Mouse (Mus musculus) forebrain, embryonic 11.5 days (tissue): ENCODE data around the gene Tulp4. TPM values are rescaled to one million over a fixed set of nuclear protein-coding genes. Genes with fewer than 3 reads are reported as not detected.
"Not testable (repeated sequence)": the region's sequence is repeated elsewhere in the genome, so short reads cannot be mapped to it uniquely, and the experiment has no call there.

ENCODE experiments used
- ATAC-seq: fragments of 200-750 bp; cut with Nextera tagmentation; replicated peaks from 2 replicates; pipeline ENCODE4 v1.8.0; 2017; ENCODE audit warnings: moderate TSS enrichment; ENCODE audit not compliant: low FRiP score
- DNase-seq: peaks from one replicate; pipeline ENCODE4 v3.0.0-alpha.2; 2017; ENCODE audit warnings: low spot score
- H3K27ac ChIP-seq: fragments of 300-500 bp; sonication (generic); 2 replicates; pipeline ENCODE4 v1.5.1; 2014; ENCODE audit warnings: low read depth, low read length
- H3K27me3 ChIP-seq: fragments of 300-500 bp; sonication (generic); 2 replicates; pipeline ENCODE4 v1.6.1; 2014; ENCODE audit warnings: mild to moderate bottlenecking, low read length, mixed read lengths; ENCODE audit not compliant: control insufficient read depth, insufficient read depth
- H3K36me3 ChIP-seq: fragments of 300-500 bp; sonication (generic); 2 replicates; pipeline ENCODE4 v1.6.1; 2014; ENCODE audit warnings: mild to moderate bottlenecking, low read length, moderate library complexity, mixed read lengths; ENCODE audit not compliant: control insufficient read depth, insufficient read depth
- H3K4me1 ChIP-seq: fragments of 300-500 bp; sonication (generic); replicated peaks from 2 replicates; pipeline ENCODE4 v1.6.1; 2014; ENCODE audit warnings: low read length, mixed read lengths; ENCODE audit not compliant: control insufficient read depth, insufficient read depth
- H3K4me2 ChIP-seq: fragments of 300-500 bp; sonication (generic); 2 replicates; pipeline ENCODE4 v1.6.1; 2014; ENCODE audit warnings: low read depth, mild to moderate bottlenecking, low read length, moderate library complexity, mixed read lengths; ENCODE audit not compliant: severe bottlenecking
- H3K4me3 ChIP-seq: fragments of 300-500 bp; sonication (generic); 2 replicates; pipeline ENCODE4 v1.5.1; 2014; ENCODE audit warnings: low read depth, low read length
- H3K9ac ChIP-seq: fragments of 300-500 bp; sonication (generic); 2 replicates; pipeline ENCODE4 v1.6.1; 2014; ENCODE audit warnings: low read length
- H3K9me3 ChIP-seq: fragments of 300-500 bp; sonication (generic); 2 replicates; pipeline ENCODE4 v1.6.1; 2016; ENCODE audit warnings: low read length, mixed read lengths; ENCODE audit not compliant: control insufficient read depth
- WGBS: fragments of 180-500 bp; shearing (Covaris S2); extraction: QIAGEN DNeasy Blood & Tissue Kit; methylation state at CpG from one replicate; pipeline ENCODE4 v1.1.7; 2014; 5-methylcytosine and 5-hydroxymethylcytosine counted together
- polyA plus RNA-seq: library from polyadenylated mRNA; unstranded; fragments of >200 nt; fragmentation: Nextera tagmentation; extraction: Ambion mirVana; gene quantifications from 2 replicates; pipeline ENCODE4 v1.2.1, GENCODE M21; 2014

Gene Tulp4
- polyA plus RNA-seq, 1 experiment from 2014 or later: 110 TPM

GRCm38 (mm10) chr17:6202389-6203110 is 96.3 kb downstream of the Tulp4 start:
- Histone ChIP-seq H3K4me3 (no peak overlapping the region), H3K4me1 (no peaks in the 10 kb centered on the region), H3K27ac (no peak overlapping the region), H3K9me3 (no peaks in the 10 kb centered on the region), H3K9ac (no peak overlapping the region), H3K27me3 (no peaks in the 10 kb centered on the region), H3K4me2 (no peak overlapping the region), H3K36me3 (peaks cover 2% of the 10 kb centered on the region; the same call in 1 of the 2 replicates)
- DNase-seq (no peak), ATAC-seq (no peak)
- 83% methylated on average over 14 of the region's 14 CpGs for WGBS

- peaks cover 2% of the 10 kb centered on the region; the same call in 1 of the 2 replicates for H3K36me3 ChIP-seq
Observed at GRCm38 (mm10) chr17:6203126-6203525, 96.9 kb downstream of the Tulp4 start.

GRCm38 (mm10) chr17:6203795-6204194 is 97.6 kb downstream of the Tulp4 start:
- Histone ChIP-seq H3K9ac (no peak overlapping the region), H3K9me3 (no peaks in the 10 kb centered on the region), H3K27me3 (no peaks in the 10 kb centered on the region), H3K4me1 (no peaks in the 10 kb centered on the region), H3K4me2 (no peak overlapping the region), H3K4me3 (no peak overlapping the region), H3K27ac (no peak overlapping the region; the same call in 1 of the 2 replicates), H3K36me3 (peaks cover 2% of the 10 kb centered on the region; the same call in 1 of the 2 replicates)
- 52% methylated on average over 4 of the region's 4 CpGs for WGBS
- no peak for DNase-seq
- ATAC-seq: no peak

More at GRCm38 (mm10) chr17:6203126-6203525, 96.9 kb downstream of the Tulp4 start:
- no peak for DNase-seq
- Histone ChIP-seq H3K4me1 (no peaks in the 10 kb centered on the region), H3K9me3 (no peaks in the 10 kb centered on the region), H3K27me3 (no peaks in the 10 kb centered on the region), H3K4me3 (no peak overlapping the region), H3K9ac (no peak overlapping the region), H3K27ac (no peak overlapping the region), H3K4me2 (no peak overlapping the region)
- 78% methylated on average over 7 of the region's 7 CpGs for WGBS
- ATAC-seq: no peak

GRCm38 (mm10) chr17:6211721-6212120 is 105.5 kb downstream of the Tulp4 start:
- H3K4me3 ChIP-seq: no peak overlapping the region
- no peaks in the 10 kb centered on the region for H3K27me3 ChIP-seq
- H3K9ac ChIP-seq: no peak overlapping the region
- DNase-seq: no peak
- WGBS: 85% methylated on average over 1 of the region's 1 CpGs
- H3K4me1 ChIP-seq: no peaks in the 10 kb centered on the region
- H3K27ac ChIP-seq: no peak overlapping the region
- peaks cover 3% of the 10 kb centered on the region for H3K36me3 ChIP-seq
- no peak for ATAC-seq
- H3K4me2 ChIP-seq: no peak overlapping the region
- H3K9me3 ChIP-seq: no peaks in the 10 kb centered on the region

GRCm38 (mm10) chr17:6215640-6216039 is 109.4 kb downstream of the Tulp4 start:
- WGBS: 95% methylated on average over 4 of the region's 4 CpGs
- Histone ChIP-seq H3K9me3 (no peaks in the 10 kb centered on the region), H3K4me2 (no peak overlapping the region), H3K9ac (no peak overlapping the region), H3K27ac (no peak overlapping the region), H3K27me3 (no peaks in the 10 kb centered on the region), H3K36me3 (peaks cover 3% of the 10 kb centered on the region), H3K4me1 (no peaks in the 10 kb centered on the region), H3K4me3 (no peak overlapping the region)
- DNase-seq (no peak), ATAC-seq (no peak)

- WGBS: 95% methylated on average over 10 of the region's 10 CpGs
- DNase-seq: no peak
- no peaks in the 10 kb centered on the region for H3K27me3 ChIP-seq
- no peak for ATAC-seq
- H3K9me3 ChIP-seq: no peaks in the 10 kb centered on the region
- H3K4me2 ChIP-seq: no peak overlapping the region
- peaks cover 3% of the 10 kb centered on the region for H3K36me3 ChIP-seq
- H3K4me3 ChIP-seq: no peak overlapping the region
- H3K27ac ChIP-seq: no peak overlapping the region
- H3K9ac ChIP-seq: no peak overlapping the region
- no peaks in the 10 kb centered on the region for H3K4me1 ChIP-seq
Observed at GRCm38 (mm10) chr17:6216514-6216913, 110.3 kb downstream of the Tulp4 start.

GRCm38 (mm10) chr17:6232633-6233032 is 126.4 kb downstream of the Tulp4 start:
- not testable (repeated sequence) for H3K4me3 ChIP-seq, H3K9me3 ChIP-seq, H3K4me2 ChIP-seq, H3K4me1 ChIP-seq, H3K27me3 ChIP-seq, H3K9ac ChIP-seq, DNase-seq, H3K36me3 ChIP-seq, ATAC-seq, H3K27ac ChIP-seq
- WGBS: no CpG with 5 or more reads among the region's 7 CpGs

GRCm38 (mm10) chr17:6251298-6251697 is 145.1 kb downstream of the Tulp4 start:
- H3K4me1 ChIP-seq, H3K4me3 ChIP-seq, H3K9ac ChIP-seq, H3K27ac ChIP-seq, H3K27me3 ChIP-seq, H3K9me3 ChIP-seq, H3K4me2 ChIP-seq, DNase-seq, H3K36me3 ChIP-seq, ATAC-seq: not testable (repeated sequence)
- 89% methylated on average over 1 of the region's 1 CpGs for WGBS
